Mouse (Mus musculus) layer of hippocampus, adult 9-11 months (tissue): ENCODE data around the gene Ddn.

ENCODE experiments used
- DNase-seq: peaks from one replicate; pipeline ENCODE4 v3.0.0; 2022

Ddn gene

GRCm38 (mm10) chr15:98772511-98773211 lies 36.6 kb downstream of the Ddn start:
- no peak for DNase-seq

GRCm38 (mm10) chr15:98771813-98772425 lies 37.4 kb downstream of the Ddn start:
- DNase-seq, result no peak

- DNase-seq, result no peak
Observed at GRCm38 (mm10) chr15:98768259-98768658, 41.0 kb downstream of the Ddn start.

GRCm38 (mm10) chr15:98765929-98766328 lies 43.4 kb downstream of the Ddn start:
- DNase-seq, result no peak

- peak; percentile 95 for DNase-seq
Observed at GRCm38 (mm10) chr15:98762670-98763529, 46.4 kb downstream of the Ddn start, which contains the start of gene Arf3. Gene Arf3, minus strand, starts transcription at chr15:98763214.

- peak; percentile 88 for DNase-seq
Observed at GRCm38 (mm10) chr15:98762201-98762621, 47.1 kb downstream of the Ddn start.

- DNase-seq, result no peak
Observed at GRCm38 (mm10) chr15:98754125-98754524, 55.2 kb downstream of the Ddn start.
